Mouse (Mus musculus) right cerebral cortex, postnatal 25 days (tissue): Measurements from ENCODE around the gene Mrpl45.
"Not testable (repeated sequence)": the region's sequence is repeated elsewhere in the genome, so short reads cannot be mapped to it uniquely, and the experiment has no call there.

Source experiments
- DNase-seq: peaks from one replicate; pipeline ENCODE4 v3.0.0; 2022

Gene Mrpl45

DNA sequence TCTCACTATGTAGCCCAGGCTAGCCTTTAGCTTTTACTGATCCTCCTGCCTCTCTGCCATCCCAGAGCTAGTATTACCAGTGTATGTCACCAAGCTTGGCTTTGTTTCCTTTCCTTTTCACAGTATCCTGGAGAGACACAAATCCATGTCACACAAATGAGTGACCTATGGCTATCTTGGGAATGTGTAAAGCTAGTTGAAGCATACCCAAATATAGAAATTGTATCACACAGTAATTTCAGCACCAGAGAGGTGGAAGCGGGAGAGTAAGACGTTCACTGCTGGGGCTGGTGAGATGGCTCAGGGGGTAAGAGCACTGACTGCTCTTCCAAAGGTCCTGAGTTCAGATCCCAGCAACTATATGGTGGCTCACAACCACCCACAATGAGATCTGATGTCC is 15.6 kb upstream of the Mrpl45 start:
- DNase-seq = no peak

DNA sequence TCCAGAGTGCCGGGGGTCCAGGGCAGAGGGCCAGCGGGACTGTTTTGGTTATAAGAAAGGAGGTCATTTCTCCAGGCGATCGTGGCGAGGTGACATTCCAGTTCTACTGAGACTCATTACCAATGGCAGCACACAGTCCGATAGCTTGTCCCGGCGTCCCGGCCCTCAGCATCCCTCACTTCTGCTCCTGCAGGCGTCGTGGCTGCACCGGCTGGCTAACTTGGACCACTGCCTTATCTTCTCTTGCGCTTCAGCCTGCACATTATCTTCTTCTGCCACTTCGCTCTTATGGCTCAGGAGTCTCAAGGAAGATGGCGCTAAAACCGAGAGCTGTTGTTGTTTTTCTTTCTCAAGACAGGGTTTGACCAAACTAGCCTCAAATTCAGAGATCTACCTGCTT is 14.1 kb upstream of the Mrpl45 start:
- no peak for DNase-seq

DNA sequence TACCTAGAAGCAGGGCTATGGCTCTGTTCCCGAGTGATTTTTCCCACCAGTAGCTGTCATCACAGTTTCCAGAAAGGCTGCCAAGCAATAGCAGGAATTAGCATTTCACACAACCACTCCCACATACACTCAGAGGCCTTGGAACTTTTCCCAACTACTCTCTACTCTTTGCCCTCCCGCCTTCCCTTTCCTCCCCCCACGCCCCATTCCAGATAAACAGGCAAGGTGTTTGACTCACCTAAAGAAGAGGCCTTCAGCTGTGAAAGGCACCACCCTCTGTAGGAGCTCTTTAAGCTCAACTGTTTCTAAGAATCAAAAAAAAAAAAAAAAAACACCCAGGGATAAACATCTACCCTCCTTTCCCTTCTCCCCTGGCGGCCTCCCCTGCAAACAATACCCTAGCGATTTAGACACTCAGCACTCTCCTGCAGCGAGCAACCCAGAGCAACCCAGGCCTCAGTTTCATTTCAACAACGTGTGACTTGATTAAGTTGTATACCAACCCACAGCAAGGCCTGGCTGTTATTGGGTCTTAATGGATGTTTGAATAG is 13.2 kb upstream of the Mrpl45 start:
- no peak for DNase-seq

DNA sequence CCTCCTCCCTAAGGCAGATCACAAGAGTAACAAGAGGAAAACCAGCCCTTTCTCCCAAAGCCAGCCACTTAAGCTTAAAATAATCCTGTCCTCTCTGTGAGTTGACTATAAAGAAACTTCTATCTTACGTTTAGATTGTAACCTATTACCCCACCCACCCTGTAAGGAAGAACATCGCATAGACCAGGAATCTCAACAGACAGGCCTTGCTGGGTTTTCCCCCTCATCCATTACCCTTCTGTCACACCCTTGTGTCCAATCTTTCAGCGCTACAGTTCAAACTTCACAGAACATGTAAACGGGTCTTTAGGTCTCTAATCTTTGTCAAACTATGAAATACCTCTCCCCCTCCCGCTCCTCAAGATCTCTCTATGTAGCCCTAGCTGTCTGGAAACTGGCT is 10.9 kb upstream of the Mrpl45 start:
- DNase-seq = no peak

DNA sequence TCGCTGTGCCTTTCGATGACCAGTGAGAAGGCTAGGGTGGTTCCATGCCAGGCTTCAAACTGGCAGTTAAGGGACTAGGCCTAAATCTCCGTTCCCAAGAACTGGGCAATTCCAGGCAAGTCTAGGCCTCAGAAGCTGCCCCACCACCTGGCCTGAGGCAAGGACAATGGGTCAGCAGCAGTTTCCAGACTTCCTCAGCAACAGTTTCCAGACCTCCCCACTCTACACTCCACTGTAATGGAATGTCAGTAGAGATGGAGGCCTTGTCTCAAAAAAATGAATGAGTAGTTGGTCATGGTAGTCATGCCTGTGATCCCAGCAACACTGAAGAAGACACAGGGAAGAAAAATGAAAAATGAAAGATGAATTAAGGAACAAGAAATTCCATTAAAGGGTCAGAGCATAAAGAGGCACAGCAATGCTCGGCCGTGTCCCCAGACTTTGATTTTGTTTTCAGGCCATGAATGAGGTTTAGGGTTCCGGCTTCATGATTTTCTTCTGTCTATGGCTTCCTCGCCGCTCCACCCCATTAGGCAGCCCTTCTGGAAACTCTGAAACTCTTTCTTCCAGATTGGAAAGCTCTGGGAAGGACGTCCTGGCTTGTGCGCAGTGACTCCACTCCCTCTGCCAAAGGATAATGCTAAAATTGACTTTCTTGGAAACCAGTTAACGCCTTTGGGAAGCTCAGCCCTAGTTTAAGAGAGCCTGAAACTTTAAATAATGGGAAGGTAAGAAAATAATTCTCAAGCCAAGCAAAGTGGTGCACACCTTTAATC is 8.0 kb upstream of the Mrpl45 start:
- DNase-seq = no peak

DNA sequence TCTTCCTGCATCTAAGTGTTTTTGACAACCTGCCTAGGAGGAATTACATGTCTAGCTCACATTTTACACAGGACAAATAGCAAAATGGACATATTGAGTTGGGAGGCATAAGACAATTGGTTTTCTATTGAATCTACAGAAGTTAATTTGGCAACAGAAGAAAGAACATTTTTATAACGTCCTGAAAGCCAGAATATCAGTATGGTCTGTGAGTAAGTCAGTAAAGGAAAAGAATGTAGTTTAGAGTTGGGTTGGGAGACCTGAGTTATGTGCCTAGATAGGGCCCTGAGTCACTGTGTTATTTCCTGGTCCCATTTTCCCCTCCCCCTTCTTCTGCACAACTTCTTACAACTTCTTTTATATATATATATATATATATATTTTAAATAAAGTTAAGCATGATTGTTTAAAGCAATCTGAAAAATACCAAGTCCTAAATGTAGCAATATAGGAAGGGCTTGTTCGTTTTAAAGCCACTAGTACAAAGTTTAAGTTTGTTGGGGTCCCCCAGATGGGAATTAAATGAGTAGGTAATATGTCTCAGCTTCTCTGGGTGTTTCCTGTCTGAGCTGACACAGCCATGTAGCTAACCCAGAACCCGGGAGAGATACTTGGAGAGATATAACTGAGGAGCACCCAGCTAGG is 6.6 kb upstream of the Mrpl45 start:
- DNase-seq = no peak

DNA sequence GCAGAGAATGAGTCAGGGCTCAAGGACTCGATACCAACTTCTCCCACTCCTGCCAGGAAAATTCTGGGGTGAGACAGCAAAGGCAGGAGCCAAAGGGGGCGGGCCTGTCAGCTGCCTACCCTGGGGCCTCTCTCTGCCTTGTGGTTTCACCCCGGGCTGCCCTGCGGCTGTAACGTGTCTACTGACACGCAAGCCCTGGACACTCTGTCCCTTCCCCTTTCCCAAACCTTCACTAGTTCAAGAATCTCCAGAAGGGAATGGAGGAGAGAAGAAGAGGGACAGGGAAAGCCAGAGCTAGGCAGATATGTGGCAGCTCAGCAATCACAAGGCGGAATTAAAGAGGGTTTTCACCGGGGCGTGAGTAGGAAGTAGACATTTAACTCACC is 6.1 kb upstream of the Mrpl45 start:
- DNase-seq = peak; percentile 21

DNA sequence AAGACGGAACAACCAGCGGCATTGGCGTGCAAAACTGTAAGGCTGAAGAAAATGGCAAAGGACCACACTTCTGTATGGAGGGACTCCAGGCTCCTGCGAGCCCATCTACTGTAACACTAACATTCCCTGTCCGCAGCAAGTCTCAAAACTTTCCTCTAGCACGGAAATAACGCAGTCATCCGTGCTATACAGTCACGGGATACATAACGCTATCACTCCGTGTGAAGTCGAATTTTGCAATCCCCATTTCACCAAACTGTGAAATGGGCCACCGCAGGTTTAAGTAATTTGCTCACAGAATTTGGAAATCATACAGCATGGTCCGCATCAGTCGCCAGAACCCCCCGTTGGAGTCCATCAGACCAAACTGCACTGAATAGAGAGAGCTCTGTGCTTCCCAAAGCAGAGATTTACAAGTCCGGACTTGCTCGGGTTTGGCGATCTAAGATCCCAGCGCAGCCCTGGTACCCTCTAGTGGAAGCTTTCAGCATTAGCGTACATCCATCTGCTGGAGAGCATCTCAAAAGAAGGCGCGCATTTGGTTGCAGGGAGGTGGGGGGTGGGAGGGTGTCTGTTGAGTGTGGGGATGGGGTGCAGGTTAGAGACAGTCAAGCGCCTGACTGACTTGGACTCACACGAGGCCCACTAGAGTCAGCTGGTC is 5.5 kb upstream of the Mrpl45 start:
- peak; percentile 62 for DNase-seq

DNA sequence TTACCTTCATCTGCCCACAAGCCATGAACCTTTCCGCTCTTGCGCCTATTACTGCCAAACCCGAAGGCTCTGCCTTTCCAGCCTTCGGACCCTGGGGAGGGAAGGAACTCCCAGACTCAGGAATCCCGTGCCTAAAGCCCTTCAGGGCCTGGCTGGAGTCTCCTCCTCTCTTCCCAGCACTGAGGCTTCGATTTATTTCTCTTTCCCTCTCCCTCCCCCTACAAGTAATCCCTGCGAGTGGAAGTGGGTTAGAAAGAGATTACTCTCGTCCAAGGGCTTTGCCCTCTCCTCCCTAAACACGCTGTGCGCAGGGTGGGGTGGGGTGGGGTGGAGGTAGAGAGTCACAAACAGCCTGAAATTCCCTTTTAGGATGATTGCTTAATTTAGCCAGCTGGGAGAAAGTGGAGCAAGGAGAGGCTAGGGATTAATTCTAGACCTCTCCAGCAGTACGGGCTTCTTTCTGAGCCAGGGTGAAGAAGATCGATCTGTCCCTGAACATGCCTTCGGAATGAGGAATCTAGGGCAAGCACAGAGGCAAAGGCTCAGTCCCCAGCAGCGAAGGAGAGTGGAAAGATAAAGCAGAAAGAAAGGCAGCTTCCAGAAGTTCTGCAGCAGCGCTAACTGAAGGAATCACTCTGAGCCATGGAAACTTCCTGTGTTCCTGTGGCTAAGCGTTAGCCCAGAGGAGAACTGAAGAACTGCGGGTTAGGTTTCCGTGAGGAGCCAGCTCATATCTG is 4.5 kb upstream of the Mrpl45 start:
- no peak for DNase-seq

DNA sequence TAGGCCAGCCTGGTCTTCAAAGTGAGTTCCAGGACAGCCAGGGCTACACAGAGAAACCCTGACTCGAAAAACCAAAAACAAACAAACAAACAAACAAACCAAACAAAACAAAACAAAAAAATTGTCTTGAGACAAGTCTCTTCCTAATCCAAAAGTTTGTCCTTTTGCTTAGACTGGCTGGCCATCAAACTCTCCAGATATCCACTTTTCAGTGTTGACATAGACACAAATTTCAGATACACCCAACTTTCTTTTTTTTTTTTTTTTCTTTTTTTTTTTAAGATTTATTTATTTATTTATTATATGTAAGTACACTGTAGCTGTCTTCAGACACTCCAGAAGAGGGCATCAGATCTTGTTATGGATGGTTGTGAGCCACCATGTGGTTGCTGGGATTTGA is 2.6 kb upstream of the Mrpl45 start:
- not testable (repeated sequence) for DNase-seq

DNA sequence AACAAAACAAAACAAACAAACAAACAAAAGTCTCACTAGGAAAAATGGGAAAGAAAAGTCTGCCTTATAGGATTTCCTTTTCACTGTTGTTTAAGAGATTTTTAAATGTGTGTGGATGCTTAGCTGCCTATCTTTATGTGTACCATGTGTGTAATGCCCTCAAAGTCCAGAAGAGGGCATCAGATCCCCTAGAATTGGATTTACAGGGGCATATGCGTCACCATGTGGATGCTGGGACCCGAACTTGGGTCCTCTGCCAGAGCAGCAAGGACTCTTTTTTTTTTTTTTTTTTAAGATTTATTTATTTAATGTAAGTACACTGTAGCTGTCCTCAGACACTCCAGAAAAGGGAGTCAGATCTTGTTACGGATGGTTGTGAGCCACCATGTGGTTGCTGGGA is 1.4 kb upstream of the Mrpl45 start:
- DNase-seq = no peak

DNA sequence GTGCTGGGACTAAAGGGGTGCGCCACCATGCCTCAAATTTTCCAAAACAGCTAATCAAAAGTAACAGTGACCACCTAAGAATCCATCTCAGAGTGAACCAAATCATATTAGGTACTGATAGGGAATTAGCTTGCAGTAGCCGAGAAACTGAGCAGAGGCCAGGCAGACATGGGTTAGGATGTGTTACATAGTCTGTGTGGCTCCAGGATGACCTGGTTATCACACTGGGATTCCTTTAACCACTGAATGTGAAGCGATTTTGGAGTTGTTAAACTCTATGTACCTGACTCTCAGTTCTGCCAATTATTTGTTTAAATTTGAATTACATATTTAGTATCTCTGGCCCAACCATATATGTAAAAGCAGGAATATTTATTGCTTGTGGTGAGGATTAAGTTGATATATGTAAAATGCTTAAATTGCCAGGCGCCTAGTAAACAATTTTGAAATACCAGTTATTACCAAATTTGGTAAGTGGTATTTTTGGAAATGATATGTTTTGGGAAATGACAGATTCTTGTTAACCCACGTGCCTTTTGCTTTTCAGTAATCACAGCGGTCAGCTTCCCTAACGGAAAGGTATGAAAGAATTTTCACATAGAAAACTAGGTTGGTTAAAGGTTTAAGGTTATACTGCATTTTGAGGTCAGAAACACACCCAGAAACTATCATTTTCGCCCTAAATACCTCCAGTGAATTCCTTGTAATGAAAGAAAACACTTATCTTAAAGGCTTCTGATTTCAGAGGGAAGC is 589 bp upstream of the Mrpl45 start:
- DNase-seq = no peak

DNA sequence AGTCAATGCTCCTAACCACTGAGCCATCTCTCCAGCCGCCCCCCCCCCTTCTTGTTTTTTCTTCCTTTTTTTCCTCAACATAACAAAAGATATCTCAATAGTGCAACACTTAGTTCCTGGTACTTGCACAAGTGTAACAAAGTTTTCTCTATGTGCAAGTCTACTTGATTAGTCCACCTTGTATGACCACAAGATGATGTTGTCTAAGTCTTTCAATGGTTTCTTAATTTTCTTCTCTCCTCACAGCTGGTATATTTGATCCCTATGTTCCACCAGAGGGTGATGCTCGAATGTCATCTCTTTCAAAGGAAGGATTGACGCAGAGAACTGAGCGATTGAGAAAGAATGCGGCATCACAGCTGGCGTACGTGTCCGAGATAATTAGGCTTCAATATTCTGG is 5.7 kb downstream of the Mrpl45 start:
- no peak for DNase-seq

DNA sequence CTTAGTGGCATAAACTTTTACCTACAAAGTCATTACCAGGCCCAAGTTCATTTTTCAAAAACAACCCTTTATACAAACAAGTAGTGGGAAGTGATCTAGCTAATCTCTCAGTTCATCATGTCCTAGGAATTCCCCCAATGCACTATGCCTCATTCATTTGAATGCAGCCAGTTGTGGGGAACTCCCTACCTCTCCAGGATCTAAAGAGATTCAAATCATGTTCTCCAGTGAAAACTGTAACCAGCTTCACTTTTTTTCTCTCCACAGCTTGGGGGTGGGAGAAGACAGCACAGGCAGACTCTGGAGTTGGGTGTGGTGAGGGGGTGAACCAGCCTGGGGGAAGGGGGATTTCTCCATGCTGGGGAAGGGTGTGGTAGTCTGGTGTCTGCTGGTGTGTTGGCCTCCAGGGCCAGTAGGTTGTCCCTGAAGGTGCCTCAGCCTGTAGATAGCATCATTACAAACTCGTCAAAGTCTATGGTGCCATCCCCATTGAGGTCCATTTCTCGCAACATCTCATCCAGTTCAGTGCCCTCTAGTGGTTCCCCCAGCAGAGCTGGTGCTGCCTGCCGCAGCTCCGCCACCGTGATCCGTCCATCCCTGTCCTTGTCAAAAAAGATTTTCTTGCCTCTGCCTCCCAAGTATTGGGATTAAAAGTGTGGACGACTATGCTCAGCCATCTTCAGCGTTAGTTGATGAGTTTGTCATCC is 6.5 kb downstream of the Mrpl45 start:
- not testable (repeated sequence) for DNase-seq

DNA sequence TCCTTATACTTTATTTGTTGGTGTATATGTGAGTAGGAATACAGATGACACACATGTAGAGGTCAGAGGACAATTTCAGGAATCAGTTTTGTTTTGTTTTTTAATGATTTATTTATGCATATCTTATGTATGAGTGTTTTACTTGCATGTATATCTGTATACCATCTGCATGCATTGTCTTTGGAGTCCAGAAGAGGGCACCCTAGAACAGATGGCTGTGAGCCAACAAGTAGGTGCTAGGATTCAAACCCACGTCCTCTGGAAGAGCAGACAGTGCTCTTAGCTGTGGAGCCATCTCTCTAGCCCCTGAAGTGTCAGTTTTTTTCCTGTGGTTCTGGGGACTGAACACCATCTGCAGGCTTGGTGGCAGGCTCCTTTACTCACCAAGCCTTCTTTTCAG is 9.7 kb downstream of the Mrpl45 start:
- DNase-seq = no peak

DNA sequence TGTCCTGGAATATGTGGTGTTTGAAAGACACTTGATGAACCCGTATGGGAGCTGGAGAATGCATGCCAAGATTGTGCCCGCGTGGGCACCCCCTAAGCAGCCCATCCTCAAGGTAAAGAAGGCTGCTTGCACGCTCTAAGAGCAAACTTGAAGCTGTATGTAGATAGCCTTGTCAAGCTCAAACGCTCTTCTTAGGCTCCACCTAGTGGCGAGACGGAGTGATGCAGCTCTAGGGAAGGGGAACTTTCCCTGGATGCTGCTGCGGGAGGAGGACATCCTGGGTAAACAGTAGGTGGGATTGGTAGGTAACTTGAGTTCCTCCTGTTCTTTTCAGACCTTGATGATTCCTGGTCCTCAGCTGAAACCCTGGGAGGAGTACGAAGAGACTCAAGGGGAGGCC is 12.6 kb downstream of the Mrpl45 start:
- DNase-seq = peak; percentile 59

DNA sequence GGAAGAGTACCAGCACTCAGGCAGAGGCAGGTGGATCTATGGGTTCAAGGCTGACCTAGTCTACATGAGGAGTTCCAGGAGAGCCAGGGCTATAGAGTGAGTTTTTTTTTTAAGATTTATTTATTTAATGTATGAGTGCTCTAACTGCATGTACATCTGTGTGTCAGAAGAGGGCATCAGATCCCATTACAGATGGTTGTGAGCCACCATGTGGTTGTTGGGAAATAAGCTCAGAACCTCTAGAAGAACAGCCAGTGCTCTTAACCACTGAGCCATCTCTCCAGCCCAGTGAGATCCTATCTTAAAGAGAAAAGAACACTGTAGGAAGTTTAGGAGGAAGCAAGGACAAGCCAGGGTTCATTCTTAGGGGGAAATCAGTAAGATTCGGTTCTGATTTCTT is 14.8 kb downstream of the Mrpl45 start:
- DNase-seq = no peak

DNA sequence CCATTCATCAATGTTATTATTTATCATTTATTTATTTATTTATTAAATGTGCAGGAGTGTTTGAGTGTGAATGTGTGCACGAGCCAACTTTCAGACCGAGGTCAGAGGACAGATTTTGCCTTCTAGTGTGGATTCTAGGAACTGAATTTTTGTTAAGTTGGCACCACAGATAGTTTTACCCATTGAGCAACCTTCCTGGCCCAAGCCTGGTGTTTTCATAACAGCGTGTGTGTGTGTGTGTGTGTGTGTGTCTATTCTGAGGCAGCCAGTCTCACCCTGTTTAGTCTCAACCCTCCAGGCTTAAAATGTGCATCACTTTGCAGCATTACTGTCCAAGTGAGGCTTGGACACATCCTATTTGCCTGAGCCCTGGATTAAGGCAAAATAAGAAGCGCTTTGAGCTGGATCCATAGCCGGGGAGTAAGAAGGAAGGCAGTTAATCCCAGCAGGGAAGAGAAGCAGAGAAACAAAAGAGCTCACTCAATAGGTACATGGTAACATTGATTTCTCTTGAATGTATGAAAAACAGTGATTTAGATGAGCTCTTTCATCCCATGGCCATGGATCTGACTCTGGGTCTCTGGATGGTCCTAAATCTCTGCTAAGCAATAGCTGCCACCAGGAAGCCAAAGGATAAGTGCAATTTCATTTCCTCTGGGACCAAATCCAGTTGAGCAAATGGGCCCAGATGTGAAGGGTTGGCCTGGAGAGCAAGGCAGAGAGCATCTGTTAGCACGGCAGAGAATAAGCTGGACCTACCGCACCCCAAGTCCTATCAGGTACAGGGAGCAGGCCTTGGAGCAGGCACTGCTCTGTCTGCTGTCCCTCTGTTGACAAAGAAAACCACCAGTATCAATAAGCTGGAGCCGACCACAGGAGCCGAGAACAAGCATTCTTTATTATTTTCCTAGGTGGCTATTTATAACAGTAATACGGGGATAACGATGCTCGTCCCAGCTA is 16.0 kb downstream of the Mrpl45 start:
- DNase-seq = no peak

DNA sequence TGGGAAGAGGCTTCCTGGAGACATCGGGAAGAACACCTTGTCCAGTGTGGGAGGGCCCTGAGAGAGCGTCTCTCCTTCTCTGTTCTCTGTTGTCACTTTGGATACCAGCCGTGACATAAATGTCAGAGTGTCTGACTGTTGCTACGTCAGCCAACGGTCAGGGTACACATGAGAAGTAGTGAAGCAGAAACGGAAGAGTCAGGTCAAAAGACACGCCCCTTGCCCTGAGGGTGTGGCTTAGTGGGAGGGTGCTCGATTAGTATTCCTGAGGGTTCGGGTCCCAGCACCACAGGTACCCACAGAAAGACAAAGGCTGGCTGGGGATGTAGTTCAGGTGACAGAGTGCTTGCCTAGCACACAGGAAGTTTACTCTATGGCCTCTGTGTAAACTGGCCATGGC is 17.5 kb downstream of the Mrpl45 start:
- no peak for DNase-seq

DNA sequence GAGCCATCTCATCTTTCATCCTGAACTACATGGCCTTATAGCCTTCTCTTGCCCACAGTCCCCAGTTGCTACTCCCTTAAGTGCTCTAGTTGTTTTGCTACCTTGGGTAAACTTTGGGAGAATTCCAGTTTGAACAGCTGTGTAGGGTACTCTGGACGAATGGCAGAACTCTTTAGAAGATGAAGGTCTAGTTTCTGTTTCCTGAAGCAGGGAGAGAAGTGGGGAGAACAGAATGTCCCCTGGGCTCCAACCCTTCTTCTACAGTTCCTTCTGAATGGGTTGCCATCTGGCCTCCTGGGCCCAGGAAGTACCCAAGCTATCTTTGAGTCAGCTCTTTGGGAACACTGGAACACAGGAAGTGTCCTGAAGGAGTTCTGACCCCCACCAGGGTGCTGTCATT is 18.4 kb downstream of the Mrpl45 start:
- no peak for DNase-seq

DNA sequence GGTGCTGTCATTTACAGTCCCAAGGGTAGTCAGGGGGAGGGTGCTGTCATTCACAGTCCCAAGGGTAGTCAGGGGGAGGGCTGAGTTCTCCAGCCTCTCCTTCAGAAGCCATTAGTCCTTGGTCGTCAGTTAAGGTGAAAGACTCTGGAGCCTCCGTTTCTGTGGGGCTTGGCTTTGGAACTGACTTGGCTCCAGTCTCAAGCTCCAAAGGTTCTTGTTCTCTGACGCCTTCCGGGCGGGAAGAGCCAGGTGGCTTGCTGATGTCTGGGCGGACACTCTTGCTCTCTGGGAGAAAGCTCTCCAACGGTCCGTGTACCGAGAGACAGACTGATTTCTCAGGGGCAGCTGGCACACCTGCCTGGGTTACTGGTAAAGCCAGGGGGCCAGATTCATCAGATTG is 18.9 kb downstream of the Mrpl45 start:
- no peak for DNase-seq
